Mouse (Mus musculus) large intestine, adult 2 months (tissue): ENCODE results near the gene Hsp90ab1. TPM values are rescaled to one million over a fixed set of nuclear protein-coding genes. Genes with fewer than 3 reads are reported as not detected.

Experiments
- DNase-seq: peaks from one replicate; pipeline ENCODE4 v3.0.0-alpha.2; 2012; ENCODE audit warnings: low read depth, low spot score
- WGBS: fragments of 180-500 bp; shearing (Covaris S2); methylation state at CpG from one replicate; pipeline ENCODE4 v1.1.7; 2018; 5-methylcytosine and 5-hydroxymethylcytosine counted together
- polyA plus RNA-seq: library from polyadenylated mRNA; depleted of rRNA; stranded (reverse); fragments of >200 nt; gene quantifications from 2 replicates; pipeline ENCODE4 v1.2.3, GENCODE M21; 2012

Hsp90ab1 gene
- polyA plus RNA-seq, 1 experiment, result 417 TPM

DNA sequence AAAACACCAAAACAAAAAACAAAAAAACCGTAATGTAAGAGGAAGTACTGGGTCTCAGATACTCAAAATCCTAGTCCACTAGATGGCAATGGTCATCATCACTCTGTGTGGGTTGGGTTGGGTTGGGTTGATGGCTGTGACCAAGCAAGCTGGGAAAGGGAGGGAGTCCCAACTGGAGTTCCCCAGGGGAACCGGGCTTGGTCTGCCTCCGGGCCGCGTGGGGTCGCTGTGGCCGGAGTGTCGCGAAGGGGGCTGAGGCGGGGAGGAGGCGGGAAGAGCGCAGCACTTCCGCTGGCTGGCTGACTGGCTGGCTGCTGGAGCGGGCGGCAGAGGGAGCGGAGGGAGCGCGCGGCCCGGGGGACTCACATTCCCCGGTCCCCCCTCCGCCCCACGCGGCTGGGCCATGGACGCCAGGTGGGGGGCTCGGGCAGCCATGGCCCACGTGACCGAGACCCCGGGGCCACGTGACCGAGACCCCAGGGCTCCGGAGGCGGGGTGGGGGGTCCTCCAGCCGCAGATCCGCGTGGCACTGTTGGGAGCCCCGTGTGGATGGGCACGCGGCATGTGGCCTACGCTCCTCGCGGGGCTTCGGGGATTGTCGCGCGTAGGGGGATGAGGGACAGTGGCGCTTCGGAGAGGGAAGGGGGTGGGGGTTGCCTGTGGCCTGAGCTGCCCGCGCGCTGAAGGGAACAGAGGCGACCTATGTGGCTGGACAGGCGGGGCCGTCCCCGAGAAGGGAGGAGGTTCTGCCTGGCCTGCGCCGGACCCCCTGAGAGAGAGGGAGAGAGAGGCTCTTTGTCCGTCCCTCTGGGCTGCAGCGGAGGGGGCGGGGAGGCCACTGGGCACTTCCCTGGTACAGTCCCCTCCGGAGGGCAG is 9.2 kb downstream of the Hsp90ab1 start, which contains the start of gene Slc35b2:
Gene Slc35b2, plus strand, starts transcription at position 220 of the 876 bp plus-strand sequence.
- no peak for DNase-seq
- WGBS, result 1% methylated on average over 48 of the region's 61 CpGs

DNA sequence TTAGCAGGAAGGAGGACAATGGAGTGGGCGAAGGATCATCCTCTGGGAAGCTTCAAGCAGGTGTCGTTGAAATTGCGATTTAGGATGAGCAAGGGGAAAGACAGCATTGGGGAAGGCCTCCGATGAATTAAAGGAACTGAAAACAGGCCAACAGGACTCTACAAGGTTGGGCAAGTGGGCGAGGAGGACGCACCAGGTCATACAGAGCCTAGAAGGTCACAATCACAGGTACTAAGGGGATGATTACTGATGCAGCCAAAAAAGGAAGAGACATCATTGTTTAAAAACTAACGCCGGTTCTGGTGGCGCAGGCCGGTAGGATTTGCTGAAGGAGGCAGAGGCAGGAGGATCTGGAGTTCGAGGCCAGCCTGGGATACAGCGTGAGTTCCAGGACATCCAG is 9.9 kb downstream of the Hsp90ab1 start:
- 73% methylated on average over 12 of the region's 12 CpGs for WGBS

DNA sequence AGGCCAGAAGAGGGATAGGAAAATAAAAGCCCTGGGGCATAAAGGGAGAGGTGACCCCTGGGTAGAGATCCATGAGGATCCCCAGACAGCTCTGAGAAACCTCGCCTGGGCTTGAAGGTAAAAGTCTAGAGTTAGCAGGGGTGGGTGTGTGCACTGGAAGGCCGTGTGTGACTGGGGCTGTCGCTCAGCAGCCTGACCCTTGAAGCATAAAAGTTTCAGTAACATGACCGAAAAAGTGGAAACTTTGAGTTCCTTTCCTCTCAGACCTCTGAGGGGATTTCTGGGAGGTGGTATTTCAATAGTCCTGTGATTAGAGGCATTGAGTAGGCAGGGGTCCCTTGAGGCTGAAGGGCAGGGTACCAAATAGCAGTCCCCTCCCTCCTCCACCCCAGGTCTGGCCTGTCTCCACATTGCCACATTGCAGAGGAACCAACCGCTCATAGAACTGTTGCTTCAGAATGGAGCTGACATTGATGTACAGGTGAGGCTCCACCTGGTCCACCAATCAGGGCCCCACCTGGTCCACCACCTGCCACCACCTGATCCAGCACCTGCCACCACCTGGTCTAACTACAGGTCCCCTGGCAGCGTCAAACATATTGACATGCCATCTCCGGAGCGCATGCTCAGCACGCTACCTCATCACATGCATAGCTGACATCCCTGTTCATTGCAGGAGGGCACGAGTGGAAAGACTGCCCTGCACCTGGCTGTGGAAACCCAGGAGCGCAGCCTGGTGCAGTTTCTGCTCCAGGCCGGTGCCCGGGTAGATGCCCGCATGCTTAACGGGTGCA is 13.1 kb downstream of the Hsp90ab1 start:
- 85% methylated on average over 15 of the region's 15 CpGs for WGBS
- DNase-seq, result no peak

More for the DNA sequence above, 9.9 kb downstream of the Hsp90ab1 start:
- DNase-seq, result no peak

DNA sequence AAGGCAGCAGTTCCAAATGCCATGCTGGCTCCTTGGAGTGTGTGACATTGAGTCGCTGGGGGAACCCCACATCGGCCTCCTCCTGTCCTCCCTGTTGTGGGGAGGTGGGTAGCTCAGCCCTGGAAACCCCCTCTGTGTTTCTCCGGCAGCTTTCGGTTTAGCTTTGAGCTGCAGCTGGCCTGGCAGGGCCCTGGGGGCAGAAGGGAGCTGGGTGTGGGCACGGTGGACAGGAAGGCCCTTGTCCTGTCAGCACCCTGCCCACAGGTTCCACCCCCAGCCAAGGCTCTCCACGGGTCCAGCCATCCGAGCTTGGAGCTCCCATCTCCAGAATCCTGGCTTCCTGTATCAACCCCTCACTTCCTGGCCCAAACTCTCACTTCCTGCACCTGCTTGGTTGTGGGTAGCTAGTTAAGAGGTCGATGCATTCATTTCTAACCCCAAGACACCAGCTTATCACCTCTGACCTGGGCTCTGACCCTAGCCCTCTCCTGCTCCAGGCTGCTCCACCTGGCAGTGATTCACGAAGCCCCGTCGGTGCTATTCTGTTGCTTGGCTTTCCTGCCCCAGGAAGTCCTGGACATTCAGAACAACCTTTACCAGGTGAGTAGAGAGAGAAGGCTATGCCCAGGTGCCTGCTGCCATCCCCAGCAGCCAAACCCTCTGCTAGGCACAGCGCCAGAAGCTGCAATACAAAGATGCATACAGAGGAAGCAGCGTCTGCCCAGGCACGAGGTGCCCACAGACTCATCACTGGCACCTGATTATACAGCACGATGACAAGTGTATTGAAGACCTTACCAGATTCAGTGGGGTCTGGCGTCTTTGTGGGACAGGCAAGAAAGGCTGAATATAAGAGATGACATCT is 14.8 kb downstream of the Hsp90ab1 start:
- no peak for DNase-seq
- WGBS, result 65% methylated on average over 16 of the region's 16 CpGs

DNA sequence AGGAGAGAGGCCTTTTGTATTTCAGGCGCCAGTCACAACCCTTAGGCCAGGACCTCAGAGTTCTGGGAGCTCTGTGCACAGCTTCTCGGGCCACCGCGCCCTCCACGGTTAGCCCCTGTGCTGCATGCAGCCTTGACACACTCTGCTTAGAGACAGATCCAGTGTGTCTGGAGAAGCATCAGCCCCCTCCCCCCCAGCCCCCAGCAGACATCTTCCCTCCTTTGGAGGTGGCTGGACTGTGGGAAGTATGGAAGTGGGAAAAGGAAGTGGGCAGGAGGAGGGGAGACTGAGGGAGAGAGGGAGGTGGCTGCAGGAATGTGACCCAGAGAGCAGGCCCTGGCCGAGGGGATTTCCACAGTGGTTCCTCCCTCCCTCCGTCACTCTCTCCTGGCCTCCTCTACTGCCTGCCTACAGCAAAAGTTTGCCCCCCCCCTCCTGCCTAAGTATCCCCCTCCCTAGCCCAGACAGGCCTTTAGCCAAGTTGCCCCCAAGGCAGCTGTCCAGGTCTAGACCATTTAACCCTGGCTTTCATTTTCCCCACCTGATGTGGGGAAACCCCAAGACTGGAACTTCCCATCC is 15.7 kb downstream of the Hsp90ab1 start:
- 74% methylated on average over 7 of the region's 7 CpGs for WGBS
- no peak for DNase-seq

DNA sequence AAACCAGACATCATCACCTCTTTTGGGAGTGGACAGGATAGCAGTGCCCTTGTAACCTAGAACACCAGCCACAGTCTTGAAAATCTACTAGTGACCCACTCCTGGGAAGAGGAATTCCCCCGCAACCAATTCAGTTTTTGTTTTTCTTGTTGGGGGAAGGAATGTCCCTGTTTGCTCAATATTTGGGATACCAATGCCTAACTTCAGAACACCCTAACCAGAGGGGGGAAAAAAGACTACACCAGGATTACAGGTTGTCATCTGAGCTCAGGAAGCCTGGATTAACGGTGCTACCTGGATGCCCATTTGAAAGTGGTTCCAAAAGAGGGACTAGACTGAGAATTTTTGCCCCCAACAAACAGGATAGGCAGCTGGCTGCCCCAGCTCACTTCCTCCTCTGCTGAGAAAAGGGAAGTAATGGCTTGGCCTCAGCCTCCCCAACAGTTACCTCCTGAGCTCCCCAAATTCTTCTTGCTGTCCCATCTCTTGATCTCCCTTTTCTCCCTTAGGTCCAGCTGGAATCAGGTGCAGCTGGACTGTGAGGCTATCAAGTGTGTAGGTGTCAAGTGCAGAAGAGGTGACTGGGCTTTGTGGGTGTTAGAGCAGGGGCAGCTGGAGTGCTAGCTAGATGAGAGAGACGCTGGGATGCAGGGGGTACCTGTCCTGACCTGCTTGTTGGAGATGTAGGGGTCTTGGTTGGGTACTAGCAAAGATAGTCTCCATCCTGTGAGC is 16.4 kb downstream of the Hsp90ab1 start:
- WGBS, result 73% methylated on average over 3 of the region's 3 CpGs
- DNase-seq, result no peak

DNA sequence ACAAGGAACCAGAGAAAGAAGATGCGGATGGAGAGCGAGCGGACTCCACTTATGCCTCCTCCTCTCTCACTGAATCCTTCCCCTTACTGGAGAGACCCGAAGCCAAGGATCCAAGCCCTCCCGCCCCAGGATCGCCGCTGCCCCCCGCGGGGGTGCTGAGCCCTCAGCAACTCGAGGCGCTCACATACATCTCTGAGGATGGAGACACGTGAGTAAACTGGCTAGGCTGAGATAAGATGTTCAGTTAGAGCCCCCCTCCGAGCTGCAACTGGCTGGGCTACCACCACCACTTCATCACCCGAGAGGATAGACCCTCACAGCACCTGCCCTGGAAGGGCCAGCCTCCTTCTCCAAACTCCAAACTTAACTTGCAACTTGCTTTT is 17.0 kb downstream of the Hsp90ab1 start:
- DNase-seq, result no peak
- WGBS, result 3% methylated on average over 14 of the region's 14 CpGs

DNA sequence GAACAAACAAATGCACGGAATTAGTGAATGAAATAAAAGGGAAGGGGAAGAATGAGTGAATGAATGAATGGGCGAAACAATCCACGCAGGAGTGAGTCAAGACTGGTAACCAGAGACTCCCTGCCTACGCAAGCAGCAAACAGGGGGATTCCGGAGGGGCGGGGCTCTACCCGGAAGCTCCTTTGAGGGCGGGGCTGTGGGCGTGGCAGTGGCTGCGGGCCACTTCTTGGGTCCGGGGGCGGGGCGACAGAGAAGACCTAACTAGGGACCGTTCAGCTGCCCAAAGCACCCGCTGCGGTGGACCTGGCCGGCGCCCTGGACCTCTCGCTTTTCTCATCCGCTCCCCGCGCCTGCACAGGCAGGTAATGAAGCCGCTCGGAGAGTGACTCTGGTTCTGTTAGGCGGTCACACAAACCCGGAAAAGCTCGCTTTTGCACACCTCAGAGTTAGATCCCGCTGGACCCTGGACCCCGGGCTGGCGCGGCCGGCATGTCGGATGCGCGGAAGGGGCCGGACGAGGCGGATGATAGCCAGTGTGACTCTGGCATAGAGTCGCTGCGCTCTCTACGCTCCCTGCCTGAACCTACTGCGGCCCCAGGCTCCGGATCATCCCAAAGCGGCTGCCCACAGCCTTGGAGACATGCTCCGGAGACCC is 17.5 kb downstream of the Hsp90ab1 start, which contains the start of gene Nfkbie:
Gene Nfkbie, plus strand, starts transcription at position 252 of the 655 bp plus-strand sequence.
- WGBS, result under 1% methylated on average over 45 of the region's 45 CpGs
- no peak for DNase-seq

DNA sequence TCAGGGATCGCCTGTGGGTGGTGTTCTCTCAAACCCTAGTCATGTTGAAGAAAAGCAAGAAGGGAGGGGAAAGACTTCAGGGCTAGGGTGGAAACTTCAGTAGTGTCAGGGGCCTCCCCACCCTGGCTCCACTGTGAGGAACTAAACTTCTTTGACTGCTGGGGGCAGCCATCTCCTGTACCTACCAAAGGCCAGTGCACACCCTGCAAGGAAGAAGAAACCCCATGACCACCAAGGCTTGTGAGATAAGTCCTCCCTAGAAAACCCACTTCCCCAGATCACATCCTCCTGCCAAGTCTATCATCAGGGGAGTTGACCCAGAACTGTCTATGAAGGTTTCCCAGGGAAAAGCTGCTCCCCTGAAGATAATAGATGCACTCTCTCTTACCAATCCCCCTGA is 18.7 kb downstream of the Hsp90ab1 start:
- WGBS, result 33% methylated on average over 1 of the region's 1 CpGs
- no peak for DNase-seq

DNA sequence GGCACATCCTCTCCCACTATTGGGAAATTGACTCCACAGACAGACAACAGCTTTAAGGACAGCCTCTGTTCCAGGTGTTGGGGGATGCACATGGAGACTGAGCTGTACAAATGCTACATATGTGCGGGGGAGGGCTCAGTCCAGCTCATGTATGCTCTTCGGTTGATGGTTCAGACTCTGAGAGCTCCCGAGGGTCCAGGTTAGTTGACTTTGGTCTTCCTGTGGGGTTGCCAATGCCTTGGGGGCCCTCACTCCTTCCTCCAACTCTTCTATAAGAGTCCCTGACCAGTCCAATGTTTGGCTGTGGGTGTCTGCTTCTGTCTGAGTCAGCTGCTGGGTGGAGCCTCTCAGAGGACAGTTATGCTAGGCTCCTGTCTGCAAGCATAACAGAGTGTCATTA is 20.0 kb downstream of the Hsp90ab1 start:
- WGBS, result 82% methylated on average over 3 of the region's 3 CpGs
- DNase-seq, result no peak

DNA sequence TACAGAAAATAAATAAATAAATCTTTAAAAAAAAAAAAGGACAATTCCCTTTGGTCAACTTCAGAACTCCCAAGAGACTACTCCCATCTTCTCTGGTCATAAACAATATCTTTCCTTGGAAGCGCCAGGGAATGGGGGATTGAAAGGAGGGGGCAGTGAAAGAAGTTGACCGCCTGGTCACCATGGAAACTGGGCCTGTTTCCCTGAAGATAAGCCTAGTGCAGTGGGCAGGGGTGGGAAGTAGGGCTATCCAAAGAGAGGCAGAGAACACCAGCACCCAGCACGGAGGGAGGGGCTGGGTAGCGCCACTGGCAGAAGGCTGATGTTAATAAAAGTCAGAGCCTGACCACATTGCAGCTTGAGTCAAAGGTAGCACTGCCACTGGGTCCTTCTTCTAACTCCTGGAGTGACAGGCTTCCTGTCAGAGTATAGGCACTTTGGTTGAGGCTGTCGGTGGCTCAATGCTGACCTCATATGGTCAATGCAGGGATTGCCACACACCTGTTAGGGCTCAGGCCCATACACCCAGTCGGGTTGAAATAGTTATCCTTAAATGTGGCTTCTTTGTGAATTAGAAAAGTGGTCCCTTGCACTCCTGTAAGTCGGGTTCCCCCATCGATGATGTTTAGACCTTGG is 21.1 kb downstream of the Hsp90ab1 start:
- no peak for DNase-seq
- 7% methylated on average over 8 of the region's 8 CpGs for WGBS

DNA sequence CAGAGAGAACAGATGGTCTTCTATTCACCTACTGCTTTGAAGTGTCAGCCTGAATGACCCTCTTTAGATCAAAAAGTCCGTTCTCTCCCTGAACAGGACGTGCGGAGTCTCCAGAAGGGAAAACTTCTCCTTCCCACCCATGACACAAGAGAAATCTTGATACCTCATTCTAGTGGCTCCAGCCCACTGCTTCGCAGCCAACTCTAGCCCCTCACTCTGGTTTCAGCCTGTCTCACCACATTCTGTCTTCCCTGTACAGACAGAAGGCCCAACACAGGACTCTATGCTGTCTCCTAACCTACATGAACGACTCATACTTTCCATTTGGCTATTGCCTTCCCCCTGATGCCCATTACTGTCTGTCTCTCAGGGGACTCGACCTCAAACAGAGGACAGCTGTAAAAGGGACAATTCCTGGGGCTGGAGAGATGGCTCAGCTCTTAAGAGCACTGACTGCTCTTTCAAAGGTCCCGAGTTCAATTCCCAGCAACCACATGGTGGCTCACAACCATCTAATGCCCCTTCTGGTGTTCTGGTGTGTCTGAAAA is 21.7 kb downstream of the Hsp90ab1 start:
- 70% methylated on average over 7 of the region's 7 CpGs for WGBS

DNA sequence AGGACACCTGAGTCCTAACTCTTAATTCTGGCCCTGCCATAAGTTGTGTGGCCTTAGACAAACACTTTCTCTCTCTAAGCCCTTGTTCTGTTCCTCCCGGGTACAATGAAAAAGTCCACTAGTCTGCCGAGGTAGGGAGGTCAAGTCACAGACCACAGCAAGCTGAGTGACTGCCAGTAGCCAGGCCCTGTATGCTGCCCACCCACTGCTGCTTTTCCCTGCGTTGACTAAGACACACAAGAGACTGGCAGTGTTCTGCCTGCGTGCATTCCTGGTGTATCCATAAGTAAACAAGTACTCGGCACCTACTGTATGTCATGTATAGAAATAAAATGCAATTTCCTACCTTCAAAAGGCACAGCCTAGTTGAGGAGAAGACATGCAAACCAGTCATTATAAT is 22.8 kb downstream of the Hsp90ab1 start:
- 16% methylated on average over 5 of the region's 5 CpGs for WGBS
- no peak for DNase-seq

More for the DNA sequence above, 21.7 kb downstream of the Hsp90ab1 start:
- no peak for DNase-seq

DNA sequence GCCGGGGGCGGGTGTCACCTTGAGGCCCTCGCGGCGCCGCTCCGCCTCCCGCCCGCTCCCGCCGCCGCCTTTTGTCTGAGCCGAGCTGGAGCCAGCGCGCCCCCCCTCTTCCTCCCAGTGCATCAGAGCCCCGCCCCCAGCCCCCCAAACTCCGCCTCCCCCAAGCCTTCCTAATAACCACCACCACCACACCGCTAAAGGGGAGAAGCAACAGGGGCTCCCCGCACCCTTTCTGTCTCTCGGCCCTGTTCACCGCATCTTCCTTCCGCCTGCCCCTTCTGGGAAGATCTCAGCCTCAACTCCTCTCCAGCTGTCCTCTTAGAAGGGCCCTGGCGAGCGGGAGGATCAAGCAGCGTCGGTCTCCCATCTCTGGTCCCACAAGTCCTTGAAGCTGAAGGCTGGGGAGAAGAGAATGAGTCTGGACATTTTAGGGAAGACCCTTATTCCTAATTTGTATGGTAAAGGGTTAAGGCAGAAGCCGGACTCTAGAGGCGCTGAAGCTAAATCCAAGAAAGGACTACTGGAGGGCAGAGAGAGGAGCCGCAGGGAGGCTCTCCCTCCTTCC is 23.4 kb downstream of the Hsp90ab1 start, which contains the start of gene Tmem151b:
Gene Tmem151b, minus strand, starts transcription at position 61 of the 565 bp plus-strand sequence.
- 3% methylated on average over 29 of the region's 29 CpGs for WGBS
- no peak for DNase-seq

DNA sequence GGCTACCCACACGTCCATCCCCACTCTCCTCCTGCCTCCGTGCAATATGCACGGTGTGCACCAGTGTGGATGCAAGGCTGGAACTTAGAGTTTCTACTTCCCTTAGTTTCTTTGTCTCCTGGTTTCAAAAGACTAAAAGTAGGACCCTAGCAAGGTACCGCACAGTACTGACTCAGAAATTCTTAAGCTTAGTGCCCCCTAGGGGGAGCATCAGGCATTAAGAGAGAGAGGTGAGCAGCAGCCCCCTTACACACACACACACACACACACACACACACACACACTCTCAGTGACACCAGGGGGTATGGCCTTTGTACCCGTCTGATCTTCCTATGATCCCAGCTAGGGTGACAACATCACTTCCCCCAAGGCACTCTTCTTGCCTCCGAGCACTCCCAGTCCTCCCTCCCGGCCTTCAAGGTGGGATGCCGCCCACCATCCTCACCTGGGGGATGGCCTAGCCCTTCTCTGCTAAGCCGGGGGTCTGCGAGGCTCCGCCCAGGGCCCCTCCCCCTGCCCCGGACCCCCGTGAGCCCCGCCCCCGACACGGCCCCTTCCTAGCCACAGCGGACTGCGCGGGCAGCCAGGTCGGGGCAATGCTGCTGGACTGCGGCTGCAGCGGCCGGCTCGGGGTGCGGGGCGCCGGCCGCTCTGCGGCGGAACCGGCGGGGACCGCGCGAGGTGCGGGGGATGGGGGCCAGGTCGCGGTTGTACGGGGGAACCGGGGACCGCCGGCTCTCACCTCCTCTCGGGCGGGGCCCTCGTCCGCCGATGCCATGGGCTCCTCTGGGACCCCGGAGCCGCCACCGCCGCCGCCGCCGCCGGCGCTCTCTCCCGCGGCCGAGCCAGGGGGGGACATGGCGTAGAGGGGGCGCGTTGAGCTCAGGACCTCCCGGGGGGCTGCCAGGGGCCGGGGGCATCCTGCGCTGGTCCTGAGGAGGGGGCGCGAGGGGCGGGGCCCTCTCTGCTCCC is 24.2 kb downstream of the Hsp90ab1 start:
- WGBS, result 5% methylated on average over 61 of the region's 68 CpGs
- no peak for DNase-seq
